Comparison of ENCODE assay signal across 8 mouse cellular contexts in genomic region chr9:66350788-66351430, GRCm38 (mm10). TPM values are rescaled to one million over a fixed set of nuclear protein-coding genes. Genes with fewer than 3 reads are reported as not detected.
DNase-seq lines count a peak whose midpoint lies in the region; ATAC-seq and TF ChIP-seq lines count a peak whose summit lies in the region.

No protein-coding gene starts in this region.

- no peak for TF ChIP-seq EP300 in liver, embryonic 14.5 days (IDR thresholded peaks at IDR 0.05; ENCODE audit: low read depth)

- H3K36me3 ChIP-seq in G1E (replicated peaks), result peaks cover 5% of the 10 kb centered on the region
- H3K36me3 ChIP-seq in hindbrain, embryonic 14.5 days (replicated peaks; ENCODE audit: control insufficient read depth, insufficient read depth), result no peaks in the 10 kb centered on the region
- H3K36me3 ChIP-seq in liver, embryonic 14.5 days (replicated peaks; ENCODE audit: control insufficient read depth, insufficient read depth, low read depth), result no peaks in the 10 kb centered on the region
- no peaks in the 10 kb centered on the region for H3K36me3 ChIP-seq in stomach, embryonic 14.5 days (ENCODE audit: control insufficient read depth, insufficient read depth, low read length)

- peak overlapping the region; percentile 80 for H3K4me2 ChIP-seq in hindbrain, embryonic 14.5 days (replicated peaks)
- H3K4me2 ChIP-seq in liver, embryonic 14.5 days (ENCODE audit: low read depth), result peak overlapping the region; percentile 85
- peak overlapping the region; percentile 96 for H3K4me2 ChIP-seq in stomach, embryonic 14.5 days (replicated peaks; ENCODE audit: low read depth, low read length)

- peak; percentile 25 for DNase-seq in layer of hippocampus, adult 11-12 months (ENCODE audit: low spot score)
- DNase-seq in layer of hippocampus, adult 9-11 months, result no peak
- peak; percentile 23 for DNase-seq in G1E (ENCODE audit: low spot score)
- DNase-seq in hindbrain, embryonic 14.5 days (ENCODE audit: low spot score), result no peak
- peak in 1 of 3 experiments; percentile 29 for DNase-seq in liver, embryonic 14.5 days (ENCODE audit: low read depth in 3 of 3, low spot score in 3 of 3)
- DNase-seq in urinary bladder, postnatal 14 days (ENCODE audit: low spot score), result no peak

- 0 out of 2 replicates have a peak, but pooled peaks have one; percentile 20 for TF ChIP-seq POLR2A in cortical plate, adult 2 months (IDR thresholded peaks at IDR 0.05; ENCODE audit: extremely low read depth, insufficient read depth, low read length)

- H3K27ac ChIP-seq in cortical plate, adult 2 months (ENCODE audit: insufficient read depth, low read length), result peak overlapping the region; percentile 92
- H3K27ac ChIP-seq in hindbrain, embryonic 14.5 days, result peak overlapping the region; percentile 97
- peak overlapping the region; percentile 100 for H3K27ac ChIP-seq in liver, embryonic 14.5 days
- peak overlapping the region; percentile 87 for H3K27ac ChIP-seq in stomach, embryonic 14.5 days (ENCODE audit: low read length)

- under 1% methylated on average over 32 of the region's 32 CpGs for WGBS in hindbrain, embryonic 14.5 days
- WGBS in liver, embryonic 14.5 days (ENCODE audit: insufficient replicate concordance), result under 1% methylated on average over 31 of the region's 32 CpGs
- WGBS in stomach, embryonic 14.5 days, result 1% methylated on average over 32 of the region's 32 CpGs

- ATAC-seq in G1E (ENCODE audit: extremely low read depth, insufficient number of reproducible peaks, low FRiP score, poor library complexity, severe bottlenecking), result no peak
- peak; percentile 69 for ATAC-seq in hindbrain, embryonic 14.5 days (ENCODE audit: low FRiP score)
- peak; percentile 30 for ATAC-seq in liver, embryonic 14.5 days (ENCODE audit: insufficient read depth)
- ATAC-seq in stomach, embryonic 14.5 days (ENCODE audit: insufficient number of reproducible peaks, insufficient read depth, low FRiP score, low read depth), result peak; percentile 59; the same call in 1 of the 2 replicates

- H3K27me3 ChIP-seq in G1E (ENCODE audit: insufficient read depth, low read length), result no peaks in the 10 kb centered on the region
- H3K27me3 ChIP-seq in hindbrain, embryonic 14.5 days (ENCODE audit: control insufficient read depth, insufficient read depth, low read length), result no peaks in the 10 kb centered on the region
- no peaks in the 10 kb centered on the region for H3K27me3 ChIP-seq in liver, embryonic 14.5 days (ENCODE audit: control insufficient read depth, insufficient read depth, low read length)
- H3K27me3 ChIP-seq in stomach, embryonic 14.5 days (ENCODE audit: control insufficient read depth, insufficient read depth, low read length), result no peaks in the 10 kb centered on the region

- H3K9me3 ChIP-seq in G1E (replicated peaks), result no peaks in the 10 kb centered on the region
- H3K9me3 ChIP-seq in hindbrain, embryonic 14.5 days (ENCODE audit: control insufficient read depth, low read length), result no peaks in the 10 kb centered on the region
- no peaks in the 10 kb centered on the region for H3K9me3 ChIP-seq in liver, embryonic 14.5 days (ENCODE audit: control insufficient read depth, low read length)
- H3K9me3 ChIP-seq in stomach, embryonic 14.5 days (ENCODE audit: control insufficient read depth, low read depth, low read length), result no peaks in the 10 kb centered on the region

- peak overlapping the region; percentile 96 for H3K4me3 ChIP-seq in G1E (ENCODE audit: low read depth, low read length)
- peak overlapping the region; percentile 99 for H3K4me3 ChIP-seq in cortical plate, adult 2 months (ENCODE audit: insufficient read depth, low read length)
- peak overlapping the region; percentile 96 for H3K4me3 ChIP-seq in hindbrain, embryonic 14.5 days (replicated peaks; ENCODE audit: low read length)
- peak overlapping the region; percentile 90 to 100 for H3K4me3 ChIP-seq in liver, embryonic 14.5 days (ENCODE audit: insufficient read depth in 1 of 2, low read depth in 2 of 2, low read length in 2 of 2)
- peak overlapping the region; percentile 98 for H3K4me3 ChIP-seq in stomach, embryonic 14.5 days (ENCODE audit: low read depth, low read length)

- H3K4me1 ChIP-seq in G1E (ENCODE audit: insufficient read depth, low read depth, low read length), result peaks cover 60% of the 10 kb centered on the region
- peaks cover 4% of the 10 kb centered on the region; the same call in 1 of the 2 replicates for H3K4me1 ChIP-seq in cortical plate, adult 2 months (ENCODE audit: control insufficient read depth, insufficient read depth, low read length)
- peaks cover 18% of the 10 kb centered on the region for H3K4me1 ChIP-seq in hindbrain, embryonic 14.5 days (replicated peaks; ENCODE audit: control insufficient read depth, insufficient read depth, low read length)
- H3K4me1 ChIP-seq in liver, embryonic 14.5 days (replicated peaks; ENCODE audit: control insufficient read depth in 2 of 2, insufficient read depth in 2 of 2, low read length in 1 of 2), result peaks cover 42 to 44% of the 10 kb centered on the region in 2 experiments
- H3K4me1 ChIP-seq in stomach, embryonic 14.5 days (ENCODE audit: control insufficient read depth, insufficient read depth, low read length), result 0 out of 2 replicates have a peak, but pooled peaks cover 9% of the 10 kb centered on the region

- TF ChIP-seq CTCF in G1E (IDR thresholded peaks at IDR 0.05; ENCODE audit: low read depth, low read length), result no peak
- no peak for TF ChIP-seq CTCF in cortical plate, adult 2 months (IDR thresholded peaks at IDR 0.05; ENCODE audit: extremely low read depth, insufficient read depth, low read length)
- TF ChIP-seq CTCF in liver, embryonic 14.5 days (IDR thresholded peaks at IDR 0.05; ENCODE audit: low read depth), result no peak

- peak overlapping the region; percentile 98 for H3K9ac ChIP-seq in hindbrain, embryonic 14.5 days
- peak overlapping the region; percentile 98 for H3K9ac ChIP-seq in liver, embryonic 14.5 days (replicated peaks)
- peak overlapping the region; percentile 97 for H3K9ac ChIP-seq in stomach, embryonic 14.5 days (replicated peaks; ENCODE audit: low read depth, low read length)

RNA-seq across cellular contexts. Expression of gene Herc1, which starts 0.7 kb away (rescaled TPM):
- total RNA-seq in G1E (2014; fragmentation: Nextera tagmentation), result 99.8 and 160 TPM in 2 replicates
- 91.7 and 105 TPM in 2 replicates for total RNA-seq in G1E (2017)
- polyA plus RNA-seq in G1E (2012), result 4.0 and 7.0 TPM in 2 replicates
- 64.5 and 68.5 TPM in 2 replicates for polyA plus RNA-seq in cortical plate, adult 2 months (2012; rRNA removed)
- polyA plus RNA-seq in hindbrain, embryonic 14.5 days (2014; fragmentation: Nextera tagmentation; extraction: Ambion mirVana), result 53.2 and 54.7 TPM in 2 replicates
- polyA plus RNA-seq in liver, embryonic 14.5 days (2012; rRNA removed), result 18.8 and 23.9 TPM in 2 replicates
- 25.0 and 25.7 TPM in 2 replicates for polyA plus RNA-seq in liver, embryonic 14.5 days (2014; fragmentation: Nextera tagmentation; extraction: Ambion mirVana)
- 30.7 and 32.5 TPM in 2 replicates for polyA plus RNA-seq in stomach, embryonic 14.5 days (2014; fragmentation: Nextera tagmentation; extraction: Ambion mirVana)

Comparison
In these comparisons a context has a peak if more than half of its experiments do, and no peak if none do; other contexts are left out.
1. DNase-seq: peak in layer of hippocampus, adult 11-12 months (single experiment) and G1E (single experiment); none in layer of hippocampus, adult 9-11 months (single experiment), hindbrain, embryonic 14.5 days (single experiment) and urinary bladder, postnatal 14 days (single experiment).
2. Peak in every context shown above with its lines, with median percentiles within 50 percentile points of each other: H3K4me3 ChIP-seq, H3K27ac ChIP-seq, H3K4me2 ChIP-seq and H3K9ac ChIP-seq.